Mouse (Mus musculus): Measurements from ENCODE around the gene Cxcl9. TPM values are rescaled to one million over a fixed set of nuclear protein-coding genes. Genes with fewer than 3 reads are reported as not detected.
A peak's percentile ranks its signal among the peaks of the same experiment; 100 is the strongest.

Gene Cxcl9
- total and polyA plus RNA-seq, 3 experiments = not detected

DNA sequence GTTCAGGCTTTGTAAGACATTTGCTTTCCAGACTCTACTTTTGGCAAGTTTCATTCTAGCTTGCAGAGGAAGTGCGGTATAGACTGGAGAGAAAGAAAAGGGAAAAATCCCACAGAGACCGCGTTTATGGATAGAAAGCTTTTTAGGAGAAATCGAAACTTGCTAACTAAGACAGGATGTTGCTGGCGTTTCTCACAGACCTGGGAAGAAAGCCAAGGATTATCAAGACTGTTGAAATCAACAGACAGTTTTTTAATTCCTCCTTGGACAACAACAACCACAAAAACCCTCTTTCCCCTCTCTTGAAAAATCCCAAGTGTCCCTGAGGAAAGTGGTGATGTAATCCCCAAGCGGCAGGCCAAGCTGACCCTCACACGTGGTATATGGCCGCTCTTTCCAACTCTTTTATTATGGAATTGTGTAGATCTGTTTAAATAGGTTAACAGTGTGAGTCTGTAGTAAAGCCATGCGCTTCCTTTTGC is 4.5 kb upstream of the Cxcl9 start:
- H3K4me1 ChIP-seq (ENCODE audit: control insufficient read depth in 1 of 2, insufficient read depth in 2 of 2, low read length in 2 of 2) = peaks cover 0 to 10% of the 10 kb centered on the region in 2 experiments; a peak in 2 of 4 replicates
- peaks cover 2 to 5% of the 10 kb centered on the region in 2 experiments for H3K27me3 ChIP-seq (ENCODE audit: control insufficient read depth in 1 of 2, insufficient read depth in 2 of 2, low read length in 2 of 2)
- H3K9me3 ChIP-seq (replicated peaks; ENCODE audit: insufficient read depth, low read length) = no peaks in the 10 kb centered on the region
- no peak for TF ChIP-seq ZC3H11A (IDR thresholded peaks at IDR 0.05; ENCODE audit: low read depth, low read length)
- no peak for TF ChIP-seq MAZ (IDR thresholded peaks at IDR 0.05; ENCODE audit: low read depth, low read length)
- peak; percentile 44; the same call in 1 of the 2 replicates for TF ChIP-seq SIN3A (IDR thresholded peaks at IDR 0.05; ENCODE audit: low read length)
- TF ChIP-seq MYC (IDR thresholded peaks at IDR 0.05; ENCODE audit: low read depth, low read length) = peak; percentile 50; the same call in 1 of the 2 replicates
- 0 out of 2 replicates have a peak, but pooled peaks have one; percentile 45 for TF ChIP-seq MAX (IDR thresholded peaks at IDR 0.05; ENCODE audit: low read length)
- peak; percentile 59; the same call in 1 of the 2 replicates for TF ChIP-seq MXI1 (IDR thresholded peaks at IDR 0.05; ENCODE audit: low read depth, low read length)
- TF ChIP-seq EP300 (IDR thresholded peaks at IDR 0.05; ENCODE audit: low read depth in 1 of 2, low read length in 2 of 2) = peak in 1 of 2 experiments; percentile 63; a peak in 2 of 4 replicates
- no peak for TF ChIP-seq USF2 (IDR thresholded peaks at IDR 0.05; ENCODE audit: borderline replicate concordance in 1 of 2, insufficient read depth in 1 of 2, low read depth in 1 of 2, low read length in 2 of 2)
- no peak for TF ChIP-seq HCFC1 (IDR thresholded peaks at IDR 0.05; ENCODE audit: low read depth, low read length)
- 0 out of 2 replicates have a peak, but pooled peaks have one; percentile 38 for TF ChIP-seq MAFK (IDR thresholded peaks at IDR 0.05; ENCODE audit: borderline replicate concordance, low read depth, low read length)
- TF ChIP-seq ZNF384 (IDR thresholded peaks at IDR 0.05; ENCODE audit: low read depth, low read length) = no peak
- peak; percentile 47; the same call in 1 of the 2 replicates for TF ChIP-seq GATA1 (IDR thresholded peaks at IDR 0.05; ENCODE audit: low read depth, low read length)
- TF ChIP-seq ETS1 (IDR thresholded peaks at IDR 0.05; ENCODE audit: low read depth, low read length) = peak; percentile 81
- H3K4me3 ChIP-seq (ENCODE audit: control insufficient read depth in 1 of 2, insufficient read depth in 1 of 2, low read depth in 2 of 2, low read length in 2 of 2) = peak overlapping the region; percentile 49 to 74
- peaks cover 0 to 6% of the 10 kb centered on the region in 2 experiments; a peak in 1 of 4 replicates for H3K36me3 ChIP-seq (ENCODE audit: control insufficient read depth in 1 of 2, insufficient read depth in 2 of 2, low read length in 2 of 2)
- H3K27ac ChIP-seq (ENCODE audit: control insufficient read depth, low read depth, low read length) = no peak overlapping the region
- H3K9ac ChIP-seq (ENCODE audit: control insufficient read depth, low read depth, low read length, poor library complexity, severe bottlenecking) = peak overlapping the region; percentile 62
- peak; percentile 52 for DNase-seq (ENCODE audit: low read depth, low spot score)
- H3K79me2 ChIP-seq (ENCODE audit: control insufficient read depth, insufficient read depth, low read length, poor library complexity) = no peaks in the 10 kb centered on the region

DNA sequence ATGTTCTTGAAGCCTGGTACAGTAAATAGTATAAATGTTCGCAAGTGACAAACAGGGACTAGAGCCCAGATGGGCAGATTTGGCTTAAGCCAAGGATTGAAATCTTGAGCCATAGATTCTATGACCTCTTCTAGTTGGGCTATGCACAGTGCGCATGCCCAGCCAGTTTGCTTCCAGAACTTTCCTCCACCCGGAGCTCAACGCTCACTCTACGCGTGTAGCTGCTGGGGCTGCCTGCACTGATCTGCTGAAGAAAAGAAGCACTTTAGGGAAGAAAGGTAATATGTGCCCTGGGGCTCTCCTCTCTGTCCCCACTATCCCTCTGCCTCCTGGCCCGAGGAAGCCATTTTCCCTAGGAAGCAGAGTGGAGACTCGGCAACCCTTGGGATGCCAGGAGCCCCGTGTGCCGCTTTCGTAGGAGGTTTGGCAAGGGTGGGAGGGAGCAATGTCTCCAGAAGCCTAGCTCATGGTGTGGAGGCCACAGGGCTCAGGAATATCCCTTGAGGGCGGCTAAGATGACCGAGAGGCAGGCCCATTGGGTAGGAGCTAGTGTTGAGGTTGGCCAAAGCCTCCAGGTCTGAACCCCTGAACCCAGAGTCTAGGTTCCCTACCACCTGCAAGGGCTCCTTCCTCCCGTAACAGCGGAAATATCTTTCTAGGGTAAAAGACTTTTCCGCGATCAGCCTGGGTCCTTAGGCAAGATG is 3.9 kb upstream of the Cxcl9 start, which contains the start of gene Art3:
Art3 (plus strand) TSS at position 193 of the 704 bp plus-strand sequence.
- Histone ChIP-seq H3K27ac (ENCODE audit: control insufficient read depth, low read depth, low read length) (no peak within 1 kb of the TSS), H3K4me3 (ENCODE audit: control insufficient read depth in 1 of 2, insufficient read depth in 1 of 2, low read depth in 2 of 2, low read length in 2 of 2) (peak within 1 kb of the TSS; percentile 49 to 74), H3K27me3 (ENCODE audit: control insufficient read depth in 1 of 2, insufficient read depth in 2 of 2, low read length in 2 of 2) (peaks cover 4 to 5% of the 10 kb centered on the region in 2 experiments), H3K36me3 (ENCODE audit: control insufficient read depth in 1 of 2, insufficient read depth in 2 of 2, low read length in 2 of 2) (peaks cover 0 to 6% of the 10 kb centered on the region in 2 experiments; a peak in 1 of 4 replicates), H3K9ac (ENCODE audit: control insufficient read depth, low read depth, low read length, poor library complexity, severe bottlenecking) (peak within 1 kb of the TSS; percentile 62), H3K79me2 (ENCODE audit: control insufficient read depth, insufficient read depth, low read length, poor library complexity) (no peaks in the 10 kb centered on the region), H3K4me1 (ENCODE audit: control insufficient read depth in 1 of 2, insufficient read depth in 2 of 2, low read length in 2 of 2) (peaks cover 0 to 10% of the 10 kb centered on the region in 2 experiments; a peak in 2 of 4 replicates), H3K9me3 (replicated peaks; ENCODE audit: insufficient read depth, low read length) (no peaks in the 10 kb centered on the region)
- TF ChIP-seq UBTF (IDR thresholded peaks at IDR 0.05; ENCODE audit: borderline replicate concordance, insufficient read depth, low read depth, low read length) (no peak), SIN3A (IDR thresholded peaks at IDR 0.05; ENCODE audit: low read length) (no peak), ZMIZ1 (IDR thresholded peaks at IDR 0.05; ENCODE audit: low read depth, low read length) (no peak), E2F4 (IDR thresholded peaks at IDR 0.05; ENCODE audit: borderline replicate concordance, low read depth, low read length) (no peak), MAZ (IDR thresholded peaks at IDR 0.05; ENCODE audit: low read depth, low read length) (no peak), SMC3 (IDR thresholded peaks at IDR 0.05; ENCODE audit: low read depth, low read length) (no peak), MYC (IDR thresholded peaks at IDR 0.05; ENCODE audit: low read depth, low read length) (no peak), CHD2 (IDR thresholded peaks at IDR 0.05; ENCODE audit: low read length) (no peak), CHD1 (IDR thresholded peaks at IDR 0.05; ENCODE audit: low read depth, low read length) (no peak), MAX (IDR thresholded peaks at IDR 0.05; ENCODE audit: low read length) (no peak), KAT2A (conservative IDR thresholded peaks at IDR 0.05; ENCODE audit: low read depth, low read length) (no peak), CTCF (IDR thresholded peaks at IDR 0.05 in 2 of 3, conservative IDR thresholded peaks at IDR 0.05 in 1 of 3; ENCODE audit: control insufficient read depth in 1 of 3, insufficient read depth in 1 of 3, low read depth in 2 of 3, low read length in 3 of 3, poor library complexity in 1 of 3, severe bottlenecking in 1 of 3) (no peak), NRF1 (IDR thresholded peaks at IDR 0.05; ENCODE audit: insufficient read depth, low read depth, low read length, poor library complexity, severe bottlenecking) (no peak), ELF1 (IDR thresholded peaks at IDR 0.05; ENCODE audit: low read depth, low read length) (no peak), MYB (IDR thresholded peaks at IDR 0.05; ENCODE audit: low read depth, low read length) (no peak), ZC3H11A (IDR thresholded peaks at IDR 0.05; ENCODE audit: low read depth, low read length) (no peak), MAFK (IDR thresholded peaks at IDR 0.05; ENCODE audit: borderline replicate concordance, low read depth, low read length) (no peak), ZNF384 (IDR thresholded peaks at IDR 0.05; ENCODE audit: low read depth, low read length) (no peak)
- no peak for DNase-seq (ENCODE audit: low read depth, low spot score)

Measured in MEL (cell line).